Mouse (Mus musculus) hindbrain, embryonic 15.5 days (tissue): Measurements from ENCODE around the gene Fbxl19. TPM values are rescaled to one million over a fixed set of nuclear protein-coding genes. Genes with fewer than 3 reads are reported as not detected.
"Not testable (repeated sequence)": the region's sequence is repeated elsewhere in the genome, so short reads cannot be mapped to it uniquely, and the experiment has no call there.

Experiments used
- ATAC-seq: fragments of 200-750 bp; cut with Nextera tagmentation; 2 replicates; pipeline ENCODE4 v1.8.0; 2017; ENCODE audit warnings: low read depth, moderate number of reproducible peaks, moderate TSS enrichment; ENCODE audit not compliant: low FRiP score
- H3K27ac ChIP-seq: fragments of 300-500 bp; sonication (generic); replicated peaks from 2 replicates; pipeline ENCODE4 v1.5.1; 2015; ENCODE audit warnings: mild to moderate bottlenecking, inconsistent platforms
- H3K27me3 ChIP-seq: fragments of 300-500 bp; sonication (generic); 2 replicates; pipeline ENCODE4 v1.6.1; 2015; ENCODE audit warnings: control low read depth, inconsistent platforms
- H3K36me3 ChIP-seq: fragments of 300-500 bp; sonication (generic); 2 replicates; pipeline ENCODE4 v1.6.1; 2015; ENCODE audit warnings: control low read depth, inconsistent platforms
- H3K4me1 ChIP-seq: fragments of 300-500 bp; sonication (generic); replicated peaks from 2 replicates; pipeline ENCODE4 v1.6.1; 2015; ENCODE audit warnings: control low read depth, inconsistent platforms
- H3K4me2 ChIP-seq: fragments of 300-500 bp; sonication (generic); 2 replicates; pipeline ENCODE4 v1.6.1; 2015; ENCODE audit warnings: moderate library complexity, mild to moderate bottlenecking, inconsistent platforms
- H3K4me3 ChIP-seq: fragments of 300-500 bp; sonication (generic); 2 replicates; pipeline ENCODE4 v1.5.1; 2015; ENCODE audit warnings: mild to moderate bottlenecking, inconsistent platforms
- H3K9ac ChIP-seq: fragments of 300-500 bp; sonication (generic); 2 replicates; pipeline ENCODE4 v1.6.1; 2015; ENCODE audit warnings: inconsistent platforms
- H3K9me3 ChIP-seq: fragments of 300-500 bp; sonication (generic); 2 replicates; pipeline ENCODE4 v1.6.1; 2016; ENCODE audit warnings: control low read depth, inconsistent platforms
- WGBS: fragments of 180-500 bp; shearing (Covaris S2); methylation state at CpG from one replicate; pipeline ENCODE4 v1.1.7; 2015; 5-methylcytosine and 5-hydroxymethylcytosine counted together
- polyA plus RNA-seq: library from polyadenylated mRNA; unstranded; fragments of >200 nt; fragmentation: Nextera tagmentation; extraction: Ambion mirVana; gene quantifications from 2 replicates; pipeline ENCODE4 v1.2.1, GENCODE M21; 2015

Gene Fbxl19
- polyA plus RNA-seq, 1 experiment from 2014 or later: 10.0 TPM

GRCm38 (mm10) chr7:127711031-127711430 lies 33.3 kb upstream of the Fbxl19 start:
- no peak overlapping the region for H3K27ac ChIP-seq
- H3K4me2 ChIP-seq: no peak overlapping the region
- no peaks in the 10 kb centered on the region for H3K9me3 ChIP-seq
- no peak overlapping the region for H3K9ac ChIP-seq
- 91% methylated on average over 3 of the region's 3 CpGs for WGBS
- peaks cover 32% of the 10 kb centered on the region for H3K4me1 ChIP-seq
- no peaks in the 10 kb centered on the region for H3K27me3 ChIP-seq
- ATAC-seq: no peak
- H3K4me3 ChIP-seq: no peak overlapping the region
- peaks cover 6% of the 10 kb centered on the region; the same call in 1 of the 2 replicates for H3K36me3 ChIP-seq

- H3K4me2 ChIP-seq: no peak overlapping the region
- H3K27me3 ChIP-seq: no peaks in the 10 kb centered on the region
- ATAC-seq: no peak
- no peak overlapping the region for H3K9ac ChIP-seq
- no peak overlapping the region for H3K27ac ChIP-seq
- WGBS: 72% methylated on average over 3 of the region's 3 CpGs
- no peaks in the 10 kb centered on the region for H3K9me3 ChIP-seq
- peaks cover 32% of the 10 kb centered on the region for H3K4me1 ChIP-seq
- peaks cover 2% of the 10 kb centered on the region; the same call in 1 of the 2 replicates for H3K36me3 ChIP-seq
- H3K4me3 ChIP-seq: no peak overlapping the region
Observed at GRCm38 (mm10) chr7:127711456-127711855, 32.9 kb upstream of the Fbxl19 start.

- WGBS: 1% methylated on average over 28 of the region's 28 CpGs
- Histone ChIP-seq H3K9ac (0 out of 2 replicates have a peak within 1 kb of the TSS, but pooled peaks have one; percentile 4), H3K27me3 (no peaks in the 10 kb centered on the region), H3K36me3 (no peaks in the 10 kb centered on the region), H3K9me3 (no peaks in the 10 kb centered on the region), H3K4me2 (peak within 1 kb of the TSS; percentile 56), H3K4me3 (peak within 1 kb of the TSS; percentile 21), H3K4me1 (peaks cover 30% of the 10 kb centered on the region), H3K27ac (peak within 1 kb of the TSS; percentile 68)
- ATAC-seq: peak; percentile 51
Observed at GRCm38 (mm10) chr7:127712461-127713385, 31.6 kb upstream of the Fbxl19 start, which contains the start of gene Ctf1. Gene Ctf1 (plus strand): TSS chr7:127712736.

GRCm38 (mm10) chr7:127714816-127715215 lies 29.5 kb upstream of the Fbxl19 start:
- H3K9me3 ChIP-seq: no peaks in the 10 kb centered on the region
- WGBS: 84% methylated on average over 4 of the region's 4 CpGs
- H3K9ac ChIP-seq: no peak overlapping the region
- peaks cover 19% of the 10 kb centered on the region for H3K4me1 ChIP-seq
- H3K27ac ChIP-seq: no peak overlapping the region
- no peak overlapping the region for H3K4me3 ChIP-seq
- H3K27me3 ChIP-seq: no peaks in the 10 kb centered on the region
- no peaks in the 10 kb centered on the region for H3K36me3 ChIP-seq
- no peak for ATAC-seq
- no peak overlapping the region for H3K4me2 ChIP-seq

- Histone ChIP-seq H3K27me3 (no peaks in the 10 kb centered on the region), H3K4me2 (peak overlapping the region; percentile 74), H3K4me1 (peaks cover 19% of the 10 kb centered on the region), H3K36me3 (no peaks in the 10 kb centered on the region), H3K4me3 (peak overlapping the region; percentile 40), H3K9ac (peak overlapping the region; percentile 35), H3K9me3 (no peaks in the 10 kb centered on the region), H3K27ac (no peak overlapping the region)
- peak; percentile 46 for ATAC-seq
- 2% methylated on average over 40 of the region's 41 CpGs for WGBS
Observed at GRCm38 (mm10) chr7:127716992-127717391, 27.4 kb upstream of the Fbxl19 start.

- H3K36me3 ChIP-seq: no peaks in the 10 kb centered on the region
- H3K9me3 ChIP-seq: no peaks in the 10 kb centered on the region
- H3K9ac ChIP-seq: no peak overlapping the region
- no peak for ATAC-seq
- H3K27me3 ChIP-seq: no peaks in the 10 kb centered on the region
- H3K4me3 ChIP-seq: no peak overlapping the region
- no peak overlapping the region for H3K27ac ChIP-seq
- peaks cover 9% of the 10 kb centered on the region for H3K4me1 ChIP-seq
- H3K4me2 ChIP-seq: no peak overlapping the region
- WGBS: 91% methylated on average over 6 of the region's 6 CpGs
Observed at GRCm38 (mm10) chr7:127718339-127718738, 26.0 kb upstream of the Fbxl19 start.

- Histone ChIP-seq H3K4me2 (no peak overlapping the region), H3K36me3 (no peaks in the 10 kb centered on the region), H3K4me3 (no peak overlapping the region), H3K27me3 (no peaks in the 10 kb centered on the region), H3K4me1 (peaks cover 8% of the 10 kb centered on the region), H3K9ac (no peak overlapping the region), H3K27ac (no peak overlapping the region), H3K9me3 (no peaks in the 10 kb centered on the region)
- ATAC-seq: no peak
- 84% methylated on average over 6 of the region's 6 CpGs for WGBS
Observed at GRCm38 (mm10) chr7:127719258-127719657, 25.1 kb upstream of the Fbxl19 start.

- no peaks in the 10 kb centered on the region for H3K4me1 ChIP-seq
- 32% methylated on average over 2 of the region's 2 CpGs for WGBS
- H3K36me3 ChIP-seq: no peaks in the 10 kb centered on the region
- no peak overlapping the region for H3K4me2 ChIP-seq
- no peak overlapping the region for H3K4me3 ChIP-seq
- H3K9ac ChIP-seq: no peak overlapping the region
- no peak for ATAC-seq
- H3K27me3 ChIP-seq: no peaks in the 10 kb centered on the region
- no peaks in the 10 kb centered on the region for H3K9me3 ChIP-seq
- no peak overlapping the region for H3K27ac ChIP-seq
Observed at GRCm38 (mm10) chr7:127725490-127725889, 18.9 kb upstream of the Fbxl19 start.

GRCm38 (mm10) chr7:127725924-127726323 lies 18.4 kb upstream of the Fbxl19 start:
- Histone ChIP-seq H3K36me3 (no peaks in the 10 kb centered on the region), H3K27ac (no peak overlapping the region), H3K4me2 (no peak overlapping the region), H3K27me3 (no peaks in the 10 kb centered on the region), H3K9ac (no peak overlapping the region), H3K4me1 (no peaks in the 10 kb centered on the region), H3K4me3 (no peak overlapping the region), H3K9me3 (no peaks in the 10 kb centered on the region)
- no peak for ATAC-seq
- 45% methylated on average over 6 of the region's 6 CpGs for WGBS

GRCm38 (mm10) chr7:127727898-127728297 lies 16.4 kb upstream of the Fbxl19 start:
- ATAC-seq: no peak
- Histone ChIP-seq H3K27ac (no peak overlapping the region), H3K9me3 (no peaks in the 10 kb centered on the region), H3K36me3 (no peaks in the 10 kb centered on the region), H3K27me3 (no peaks in the 10 kb centered on the region), H3K4me3 (no peak overlapping the region), H3K9ac (no peak overlapping the region), H3K4me1 (no peaks in the 10 kb centered on the region), H3K4me2 (no peak overlapping the region)
- WGBS: 85% methylated on average over 7 of the region's 7 CpGs

- whole genome bisulfite sequencing: 72% methylated on average over 4 of the region's 4 CpGs
- ATAC-seq: no peak
- Histone ChIP-seq H3K4me2 (no peak overlapping the region), H3K9me3 (no peaks in the 10 kb centered on the region), H3K4me3 (no peak overlapping the region), H3K9ac (no peak overlapping the region), H3K36me3 (no peaks in the 10 kb centered on the region), H3K27me3 (no peaks in the 10 kb centered on the region), H3K27ac (no peak overlapping the region), H3K4me1 (no peaks in the 10 kb centered on the region)
Observed at GRCm38 (mm10) chr7:127730170-127730569, 14.2 kb upstream of the Fbxl19 start.

GRCm38 (mm10) chr7:127732066-127732465 lies 12.3 kb upstream of the Fbxl19 start, which contains the start of gene Ctf2:
Gene Ctf2 (minus strand): TSS chr7:127732166.
- not testable (repeated sequence) for H3K36me3 ChIP-seq, H3K4me1 ChIP-seq, H3K4me3 ChIP-seq, H3K9me3 ChIP-seq, ATAC-seq, H3K4me2 ChIP-seq, H3K9ac ChIP-seq, H3K27ac ChIP-seq, H3K27me3 ChIP-seq
- WGBS: 100% methylated on average over 1 of the region's 5 CpGs
